8 mouse cellular contexts compared by ENCODE assay signal in the genomic region with DNA sequence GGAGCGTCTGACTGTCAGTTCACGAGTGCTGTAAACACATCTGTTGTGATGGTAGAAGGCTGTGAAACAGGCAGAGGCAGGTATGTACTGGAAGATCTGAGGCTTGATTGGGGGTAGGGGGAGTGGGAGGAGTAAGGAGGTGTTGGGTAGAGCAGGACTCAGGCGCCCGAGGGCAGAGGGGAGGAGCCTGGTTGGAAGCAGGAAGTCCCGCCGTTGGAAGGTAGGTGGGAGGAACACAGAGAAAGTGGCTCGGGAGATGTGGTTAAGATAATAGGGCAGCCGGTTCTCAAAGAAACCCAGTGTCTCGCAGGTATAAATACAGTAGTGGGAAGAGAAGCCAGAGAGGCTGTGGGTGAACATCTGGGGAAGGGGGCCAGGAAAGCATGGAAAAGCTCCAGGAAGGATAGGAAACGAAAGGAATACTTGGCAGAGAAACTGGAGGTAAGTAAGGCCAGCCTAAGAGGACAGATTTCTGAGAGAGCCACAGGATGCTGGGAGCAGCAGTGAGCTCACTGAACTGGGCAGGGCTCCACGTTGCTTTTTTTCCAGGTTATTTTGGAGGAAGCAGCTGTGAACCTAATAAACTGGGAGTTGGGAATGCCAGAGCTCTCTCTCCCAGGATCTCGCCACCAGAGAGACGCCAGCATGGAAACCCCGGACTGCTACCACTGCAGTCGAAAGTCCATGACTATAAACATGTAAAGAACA. TPM values are rescaled to one million over a fixed set of nuclear protein-coding genes. Genes with fewer than 3 reads are reported as not detected.
DNase-seq lines count a peak whose midpoint lies in the region; ATAC-seq and TF ChIP-seq lines count a peak whose summit lies in the region.

No protein-coding gene starts in this region.

- WGBS in forebrain, embryonic 15.5 days, result 26% methylated on average over 15 of the region's 15 CpGs
- WGBS in hindbrain, embryonic 10.5 days, result 29% methylated on average over 15 of the region's 15 CpGs
- 4% methylated on average over 15 of the region's 15 CpGs for WGBS in limb, embryonic 13.5 days
- WGBS in midbrain, embryonic 14.5 days, result 34% methylated on average over 15 of the region's 15 CpGs

- H3K4me2 ChIP-seq in forebrain, embryonic 15.5 days (replicated peaks), result 0 out of 2 replicates have a peak overlapping the region, but pooled peaks have one; percentile 2
- H3K4me2 ChIP-seq in limb, embryonic 13.5 days (replicated peaks), result peak overlapping the region; percentile 65
- peak overlapping the region; percentile 83 for H3K4me2 ChIP-seq in midbrain, embryonic 14.5 days (ENCODE audit: low read length)

- intact Hi-C loops in left cerebral cortex, adult 2 months (cut with DNase I), result loop anchor here (5.0 kb wide), 1 partner anchor 37 kb away; no protein-coding TSS in a partner anchor

- no peak for TF ChIP-seq CTCF in left cerebral cortex, adult 2 months (IDR thresholded peaks at IDR 0.05)

- peak; percentile 20 for DNase-seq in adrenal gland, postnatal 25 days
- DNase-seq in hindbrain, embryonic 10.5 days (ENCODE audit: low spot score), result no peak
- DNase-seq in midbrain, embryonic 14.5 days, result no peak
- peak; percentile 17 for DNase-seq in urinary bladder, postnatal 25 days (ENCODE audit: low spot score)
- DNase-seq in left cerebral cortex, adult 2 months (ENCODE audit: extremely low spot score in 1 of 2, low spot score in 2 of 2), result no peak

- no peaks in the 10 kb centered on the region for H3K36me3 ChIP-seq in forebrain, embryonic 15.5 days
- no peaks in the 10 kb centered on the region for H3K36me3 ChIP-seq in hindbrain, embryonic 10.5 days
- H3K36me3 ChIP-seq in limb, embryonic 13.5 days, result no peaks in the 10 kb centered on the region
- no peaks in the 10 kb centered on the region for H3K36me3 ChIP-seq in midbrain, embryonic 14.5 days (ENCODE audit: control insufficient read depth, insufficient read depth, low read length)

- ATAC-seq in CD4-positive, CD25-positive, alpha-beta regulatory T cell, adult 4 months, result peak; percentile 88
- no peak for ATAC-seq in forebrain, embryonic 15.5 days (replicated peaks)
- ATAC-seq in limb, embryonic 13.5 days (ENCODE audit: low FRiP score, low read depth), result peak; percentile 71
- ATAC-seq in midbrain, embryonic 14.5 days (ENCODE audit: low FRiP score, low TSS enrichment), result no peak

- no peaks in the 10 kb centered on the region for H3K9me3 ChIP-seq in forebrain, embryonic 15.5 days
- H3K9me3 ChIP-seq in hindbrain, embryonic 10.5 days, result no peaks in the 10 kb centered on the region
- H3K9me3 ChIP-seq in limb, embryonic 13.5 days, result no peaks in the 10 kb centered on the region
- no peaks in the 10 kb centered on the region for H3K9me3 ChIP-seq in midbrain, embryonic 14.5 days (ENCODE audit: control insufficient read depth, low read length)

- H3K9ac ChIP-seq in forebrain, embryonic 15.5 days (replicated peaks), result no peak overlapping the region
- H3K9ac ChIP-seq in limb, embryonic 13.5 days, result peak overlapping the region; percentile 50
- no peak overlapping the region for H3K9ac ChIP-seq in midbrain, embryonic 14.5 days (replicated peaks; ENCODE audit: low read length)

- peaks cover 47% of the 10 kb centered on the region for H3K4me1 ChIP-seq in forebrain, embryonic 15.5 days
- peaks cover 75% of the 10 kb centered on the region for H3K4me1 ChIP-seq in hindbrain, embryonic 10.5 days (replicated peaks)
- H3K4me1 ChIP-seq in limb, embryonic 13.5 days, result peaks cover 59% of the 10 kb centered on the region
- peaks cover 60% of the 10 kb centered on the region for H3K4me1 ChIP-seq in midbrain, embryonic 14.5 days (ENCODE audit: control insufficient read depth, insufficient read depth, low read length)

- no peak overlapping the region for H3K4me3 ChIP-seq in forebrain, embryonic 15.5 days
- peak overlapping the region; percentile 0; the same call in 1 of the 2 replicates for H3K4me3 ChIP-seq in hindbrain, embryonic 10.5 days
- H3K4me3 ChIP-seq in limb, embryonic 13.5 days, result peak overlapping the region; percentile 32
- no peak overlapping the region for H3K4me3 ChIP-seq in midbrain, embryonic 14.5 days (replicated peaks; ENCODE audit: low read depth, low read length)
- H3K4me3 ChIP-seq in left cerebral cortex, adult 2 months, result no peak overlapping the region

- H3K27me3 ChIP-seq in forebrain, embryonic 15.5 days, result no peaks in the 10 kb centered on the region
- H3K27me3 ChIP-seq in hindbrain, embryonic 10.5 days (ENCODE audit: insufficient read depth, poor library complexity, severe bottlenecking), result no peaks in the 10 kb centered on the region
- no peaks in the 10 kb centered on the region for H3K27me3 ChIP-seq in limb, embryonic 13.5 days
- H3K27me3 ChIP-seq in midbrain, embryonic 14.5 days (ENCODE audit: control insufficient read depth, insufficient read depth, low read length), result no peaks in the 10 kb centered on the region

- no peak overlapping the region; the same call in 1 of the 2 replicates for H3K27ac ChIP-seq in forebrain, embryonic 15.5 days (replicated peaks)
- H3K27ac ChIP-seq in hindbrain, embryonic 10.5 days, result peak overlapping the region; percentile 36; the same call in 1 of the 2 replicates
- H3K27ac ChIP-seq in limb, embryonic 13.5 days, result peak overlapping the region; percentile 63
- no peak overlapping the region for H3K27ac ChIP-seq in midbrain, embryonic 14.5 days (replicated peaks; ENCODE audit: low read depth, low read length)
- H3K27ac ChIP-seq in left cerebral cortex, adult 2 months, result no peak overlapping the region

RNA-seq across cellular contexts. Expression of a gene that starts 5.1 kb away (rescaled TPM):
- 1 to 10 TPM; 1.3 to 3.9 TPM for polyA plus RNA-seq in CD4-positive, CD25-positive, alpha-beta regulatory T cell, adult 4 months (2017; shearing (Covaris generic))
- 47.0 and 51.0 TPM in 2 replicates for total RNA-seq in adrenal gland, postnatal 25 days (2021)
- polyA plus RNA-seq in forebrain, embryonic 15.5 days (2015; fragmentation: Nextera tagmentation; extraction: Ambion mirVana), result 41.2 TPM in 2 replicates
- 21.4 and 27.7 TPM in 2 replicates for polyA plus RNA-seq in hindbrain, embryonic 10.5 days (2016; fragmentation: Nextera tagmentation; extraction: Ambion mirVana)
- polyA plus RNA-seq in limb, embryonic 13.5 days (2015; fragmentation: Nextera tagmentation; extraction: Ambion mirVana), result 28.3 and 30.9 TPM in 2 replicates
- polyA plus RNA-seq in midbrain, embryonic 14.5 days (2014; fragmentation: Nextera tagmentation; extraction: Ambion mirVana), result 26.7 and 27.8 TPM in 2 replicates
- 10 to 100 TPM; 68.1 to 75.8 TPM for total RNA-seq in left cerebral cortex, adult 2 months (2021)

Comparison
In these comparisons a context has a peak if more than half of its experiments do, and no peak if none do; other contexts are left out.
1. ATAC-seq: peak in CD4-positive, CD25-positive, alpha-beta regulatory T cell, adult 4 months (single experiment) and limb, embryonic 13.5 days (single experiment); none in forebrain, embryonic 15.5 days (single experiment) and midbrain, embryonic 14.5 days (single experiment).
2. DNase-seq: peak in adrenal gland, postnatal 25 days (single experiment) and urinary bladder, postnatal 25 days (single experiment); none in hindbrain, embryonic 10.5 days (single experiment), midbrain, embryonic 14.5 days (single experiment) and left cerebral cortex, adult 2 months (0 of 2).
3. H3K27ac ChIP-seq: peak in hindbrain, embryonic 10.5 days (single experiment) and limb, embryonic 13.5 days (single experiment); none in forebrain, embryonic 15.5 days (single experiment), midbrain, embryonic 14.5 days (single experiment) and left cerebral cortex, adult 2 months (single experiment).
4. H3K4me2 ChIP-seq: peak in every context shown above with its lines; median percentile 83 in midbrain, embryonic 14.5 days; 65 in limb, embryonic 13.5 days; 2 in forebrain, embryonic 15.5 days.
5. H3K4me3 ChIP-seq: peak in hindbrain, embryonic 10.5 days (single experiment) and limb, embryonic 13.5 days (single experiment); none in forebrain, embryonic 15.5 days (single experiment), midbrain, embryonic 14.5 days (single experiment) and left cerebral cortex, adult 2 months (single experiment).